Mouse (Mus musculus) erythroblast, embryonic 14.5 days (primary cell): ENCODE data around the gene Cd200r1.

ENCODE experiments used
- GATA1 ChIP-seq: IDR thresholded peaks from 2 replicates; pipeline ENCODE4 v1.6.1; 2012; ENCODE audit warnings: low read length, inconsistent platforms, mixed read lengths
- TAL1 ChIP-seq: IDR thresholded peaks from 3 replicates; pipeline ENCODE4 v1.6.1; 2012; ENCODE audit warnings: low read length, inconsistent platforms, mixed read lengths

DNA sequence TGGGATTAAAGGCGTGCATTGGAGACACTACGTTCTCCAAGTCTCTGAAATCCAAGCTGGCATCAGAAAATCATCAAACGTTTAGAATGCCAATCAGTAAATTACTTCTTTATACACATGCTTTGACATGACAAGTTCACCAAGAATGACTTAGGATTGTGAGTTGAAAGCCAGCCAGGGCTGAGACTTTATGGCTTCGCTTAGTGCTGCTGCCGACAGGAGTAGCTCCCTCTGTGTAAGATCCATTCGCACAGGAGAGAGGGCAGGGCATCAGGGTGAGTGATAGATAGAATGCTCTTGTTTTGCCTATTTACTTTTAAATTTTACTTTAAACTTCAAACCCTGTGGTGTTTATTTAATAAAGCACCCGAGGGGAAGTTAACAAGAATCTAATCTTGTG lies 2.0 kb downstream of the Cd200r1 start:
- TF ChIP-seq TAL1 (no peak), GATA1 (no peak)
